Mouse (Mus musculus): ENCODE results near the gene Sema4c.

DNA sequence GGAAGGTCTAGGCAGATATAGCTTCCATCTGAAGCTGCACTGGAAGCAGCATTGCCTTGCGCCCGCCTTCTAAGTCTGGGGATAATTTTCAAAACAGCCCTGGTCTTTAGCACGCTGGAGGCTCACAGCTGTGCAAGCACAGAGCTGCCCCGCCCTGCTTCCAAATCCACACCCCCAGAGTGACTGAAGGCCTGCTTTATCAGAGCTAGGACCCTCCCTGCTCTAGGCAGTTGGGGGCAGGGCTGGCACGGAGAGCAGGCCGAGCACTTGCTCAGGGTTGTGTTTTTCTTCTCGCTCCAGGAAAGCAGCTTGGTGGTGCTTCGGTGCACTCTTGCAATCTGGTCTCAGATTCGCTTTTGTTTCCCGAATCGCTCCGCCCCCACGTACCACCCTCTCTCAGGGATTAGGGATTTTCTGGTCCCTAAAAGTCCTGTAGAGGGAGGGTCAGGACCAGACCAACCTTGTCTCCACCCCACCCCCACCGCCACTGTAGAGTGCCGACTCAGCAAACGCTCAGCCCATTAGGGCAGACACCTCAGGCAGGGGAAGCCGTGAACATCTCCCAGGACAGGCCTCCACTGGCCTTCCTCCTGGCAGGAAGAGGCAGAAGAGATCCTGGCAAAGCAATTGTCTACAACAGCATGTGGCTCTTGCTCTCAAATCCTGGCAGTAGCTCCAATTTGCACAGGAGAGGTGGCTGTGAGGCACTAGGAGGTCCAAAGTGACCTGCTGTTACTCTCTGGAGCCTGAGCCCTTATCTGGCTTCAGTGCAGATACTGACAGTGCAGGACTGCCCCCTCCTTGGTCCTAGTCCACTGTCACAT, 22.4 kb upstream of the Sema4c start:
- TF ChIP-seq POLR2A (IDR thresholded peaks at IDR 0.05; ENCODE audit: control insufficient read depth, low read depth, low read length): no peak; the same call in 1 of the 2 replicates
- TF ChIP-seq CTCF (IDR thresholded peaks at IDR 0.05; ENCODE audit: control insufficient read depth, insufficient read depth, insufficient replicate concordance, low read depth, low read length): no peak

Data from testis, adult 2 months (tissue).